Mouse (Mus musculus) retina, adult 2 months (tissue): ENCODE results near the gene Prss53.
"Not testable (repeated sequence)": the region's sequence is repeated elsewhere in the genome, so short reads cannot be mapped to it uniquely, and the experiment has no call there.

ENCODE experiments used
- DNase-seq: peaks from one replicate; pipeline ENCODE4 v3.0.0-alpha.2; 2012; ENCODE audit warnings: low read depth, low spot score

The Prss53 gene

GRCm38 (mm10) chr7:127912190-127912871 is 21.6 kb upstream of the Prss53 start, which contains the start of gene Kat8:
Kat8 (plus strand) TSS chr7:127912516.
- DNase-seq = peak; percentile 88

- DNase-seq = no peak
These were observed 17.9 kb upstream of the Prss53 start for GRCm38 (mm10) chr7:127908656-127909055.

GRCm38 (mm10) chr7:127907939-127908338 is 17.2 kb upstream of the Prss53 start:
- no peak for DNase-seq

- DNase-seq = peak; percentile 50
These were observed 13.4 kb upstream of the Prss53 start, which contains the start of gene Bckdk for GRCm38 (mm10) chr7:127903971-127904796. Bckdk (plus strand) TSS chr7:127904082.

GRCm38 (mm10) chr7:127901772-127902171 is 11.0 kb upstream of the Prss53 start:
- no peak for DNase-seq

GRCm38 (mm10) chr7:127899997-127900396 is 9.2 kb upstream of the Prss53 start:
- no peak for DNase-seq

GRCm38 (mm10) chr7:127898179-127898956 is 7.6 kb upstream of the Prss53 start:
- DNase-seq = no peak

GRCm38 (mm10) chr7:127897542-127897941 is 6.8 kb upstream of the Prss53 start:
- DNase-seq = no peak

- no peak for DNase-seq
These were observed 5.6 kb upstream of the Prss53 start for GRCm38 (mm10) chr7:127896384-127896783.

GRCm38 (mm10) chr7:127895891-127896290 is 5.1 kb upstream of the Prss53 start:
- not testable (repeated sequence) for DNase-seq

- peak; percentile 88 for DNase-seq
These were observed 4.7 kb upstream of the Prss53 start, which contains the start of the genes Gm21974 and Vkorc1 for GRCm38 (mm10) chr7:127895442-127895841. Gm21974 (minus strand) TSS chr7:127895454. Vkorc1 (minus strand) TSS chr7:127895617.

- no peak for DNase-seq
These were observed 3.7 kb upstream of the Prss53 start for GRCm38 (mm10) chr7:127894480-127894879.

- DNase-seq = no peak
These were observed 1.9 kb downstream of the Prss53 start for GRCm38 (mm10) chr7:127888821-127889220.

- no peak for DNase-seq
These were observed 3.0 kb downstream of the Prss53 start for GRCm38 (mm10) chr7:127887781-127888180.

- DNase-seq = no peak
These were observed 3.6 kb downstream of the Prss53 start for GRCm38 (mm10) chr7:127887191-127887590.

GRCm38 (mm10) chr7:127886551-127886950 is 4.2 kb downstream of the Prss53 start:
- no peak for DNase-seq

GRCm38 (mm10) chr7:127885951-127886350 is 4.8 kb downstream of the Prss53 start:
- no peak for DNase-seq

- no peak for DNase-seq
These were observed 10.3 kb downstream of the Prss53 start for GRCm38 (mm10) chr7:127880431-127880830.

- no peak for DNase-seq
These were observed 11.5 kb downstream of the Prss53 start for GRCm38 (mm10) chr7:127879301-127879700.

GRCm38 (mm10) chr7:127876467-127877348 is 14.1 kb downstream of the Prss53 start, which contains the start of gene Zfp668:
Zfp668 (minus strand) TSS chr7:127876828.
- DNase-seq = peak; percentile 92

- DNase-seq = peak; percentile 69
These were observed 14.7 kb downstream of the Prss53 start, which contains the start of gene Zfp646 for GRCm38 (mm10) chr7:127876041-127876466. Zfp646 (plus strand) TSS chr7:127876221.
